Mouse (Mus musculus): Measurements from ENCODE around the gene Zfyve21. TPM values are rescaled to one million over a fixed set of nuclear protein-coding genes. Genes with fewer than 3 reads are reported as not detected.

The Zfyve21 gene
- total RNA-seq (2023) = 1.6 to 3.3 TPM (median 1.8 TPM) in 4 replicates

GRCm38 (mm10) chr12:111813766-111814617 is at the start of gene Zfyve21, which contains the start of gene Xrcc3:
Gene Zfyve21 (plus strand): TSS chr12:111814170.
Gene Xrcc3 (minus strand): TSS chr12:111813873.

Other genes starting within 250 kb of the Zfyve21 start
- 77.7 to 92.2 TPM (median 85.0 TPM) in 4 replicates for gene Mark3, start 239.6 kb upstream of the Zfyve21 start, total RNA-seq (2023)
- 0.78 to 4.1 TPM (median 3.1 TPM) in 4 replicates for gene Ckb, start 141.8 kb upstream of the Zfyve21 start, total RNA-seq (2023)
- gene Trmt61a, start 136.1 kb upstream of the Zfyve21 start, total RNA-seq (2023) = 12.0 to 19.1 TPM (median 13.8 TPM) in 4 replicates
- 21.0 to 24.5 TPM (median 22.4 TPM) in 4 replicates for gene Bag5, start 100.9 kb upstream of the Zfyve21 start, total RNA-seq (2023)
- 21.7 to 26.3 TPM (median 24.4 TPM) in 4 replicates for gene Apopt1, start 100.9 kb upstream of the Zfyve21 start, total RNA-seq (2023)
- 58.0 to 72.8 TPM (median 71.0 TPM) in 4 replicates for gene Klc1, start 55.3 kb upstream of the Zfyve21 start, total RNA-seq (2023)
- gene Xrcc3, start 297 bp upstream of the Zfyve21 start, total RNA-seq (2023) = 1.4 to 2.7 TPM (median 1.9 TPM) in 4 replicates
- 45.6 to 48.6 TPM (median 47.1 TPM) in 4 replicates for gene Ppp1r13b, start 93.9 kb downstream of the Zfyve21 start, total RNA-seq (2023)
- 140 to 195 TPM (median 189 TPM) in 4 replicates for gene Atp5mpl, start 152.8 kb downstream of the Zfyve21 start, total RNA-seq (2023)
- gene Tdrd9, start 157.4 kb downstream of the Zfyve21 start, total RNA-seq (2023) = not detected in 4 replicates
- gene Rd3l, start 167.1 kb downstream of the Zfyve21 start, total RNA-seq (2023) = not detected in 4 replicates